Mouse (Mus musculus): ENCODE data around the gene Wdr45b.
"Not testable (repeated sequence)": the region's sequence is repeated elsewhere in the genome, so short reads cannot be mapped to it uniquely, and the experiment has no call there.

Wdr45b gene

GRCm38 (mm10) chr11:121328206-121328605, 26.0 kb downstream of the Wdr45b start:
- DNase-seq (ENCODE audit: low spot score), result no peak

- no peak for DNase-seq (ENCODE audit: low spot score)
These were observed 27.6 kb downstream of the Wdr45b start for GRCm38 (mm10) chr11:121326681-121327080.

GRCm38 (mm10) chr11:121326034-121326433, 28.2 kb downstream of the Wdr45b start:
- DNase-seq (ENCODE audit: low spot score), result no peak

GRCm38 (mm10) chr11:121307712-121308111, 46.5 kb downstream of the Wdr45b start:
- not testable (repeated sequence) for DNase-seq (ENCODE audit: low spot score)

GRCm38 (mm10) chr11:121306608-121307007, 47.6 kb downstream of the Wdr45b start:
- DNase-seq (ENCODE audit: low spot score), result no peak

DNA sequence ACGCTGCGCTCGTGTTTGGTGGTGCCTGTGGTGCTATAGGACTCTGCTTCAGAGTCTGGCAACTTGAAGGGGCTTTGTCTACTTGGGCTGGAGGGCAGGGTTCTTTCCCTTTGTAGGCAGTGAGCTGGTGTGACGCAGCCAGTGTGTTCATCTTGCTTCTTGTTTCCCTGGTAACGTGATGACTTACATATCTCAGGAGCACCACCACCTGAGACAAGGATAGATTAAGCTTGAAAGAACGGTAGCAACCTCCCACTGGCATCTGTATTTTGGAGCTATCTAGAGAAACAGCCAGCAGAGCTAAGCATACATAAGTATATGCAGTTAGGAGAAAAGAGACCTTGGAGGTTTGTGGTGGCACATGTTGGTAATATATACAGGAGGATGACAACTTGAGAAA, 48.9 kb downstream of the Wdr45b start:
- DNase-seq (ENCODE audit: low spot score), result peak; percentile 68

DNA sequence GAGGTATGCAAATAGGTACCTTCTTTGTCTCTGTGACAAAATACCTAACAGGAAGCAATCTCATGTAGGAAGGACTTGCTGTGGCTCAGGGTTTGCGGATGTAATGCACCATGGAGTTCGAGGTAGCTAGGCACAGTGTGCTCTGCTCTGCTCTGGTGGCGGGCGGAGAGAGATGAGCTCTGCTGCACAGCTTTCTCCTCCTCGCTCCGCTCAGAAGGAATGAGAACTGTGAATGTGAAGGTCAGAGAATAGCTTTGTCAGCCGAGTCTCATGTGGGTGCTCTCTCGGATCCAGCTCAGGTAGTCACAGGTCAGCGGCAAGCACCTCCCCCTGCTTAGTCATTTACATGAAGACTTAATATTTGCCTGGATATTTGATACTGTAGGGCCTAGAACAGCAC, 54.0 kb downstream of the Wdr45b start:
- DNase-seq (ENCODE audit: low spot score), result no peak

DNA sequence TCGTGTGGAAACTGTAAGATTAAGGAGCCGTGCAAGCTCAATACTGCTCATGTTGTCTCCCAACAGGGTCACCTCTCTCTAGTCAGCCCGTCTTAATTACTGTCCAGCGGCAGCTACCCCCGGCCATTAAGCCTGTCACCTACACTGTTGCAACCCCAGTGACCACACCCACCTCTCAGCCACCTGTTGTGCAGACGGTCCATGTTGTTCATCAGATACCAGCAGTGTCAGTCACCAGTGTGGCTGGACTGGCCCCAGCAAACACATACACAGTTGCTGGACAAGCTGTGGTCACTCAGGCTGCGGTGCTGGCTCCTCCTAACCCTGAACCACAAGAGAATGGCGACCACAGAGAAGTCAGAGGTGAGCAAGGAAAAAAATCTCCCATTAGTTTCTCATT, 55.8 kb downstream of the Wdr45b start:
- DNase-seq (ENCODE audit: low spot score), result no peak

GRCm38 (mm10) chr11:121294771-121295170, 59.5 kb downstream of the Wdr45b start:
- DNase-seq (ENCODE audit: low spot score), result no peak

DNA sequence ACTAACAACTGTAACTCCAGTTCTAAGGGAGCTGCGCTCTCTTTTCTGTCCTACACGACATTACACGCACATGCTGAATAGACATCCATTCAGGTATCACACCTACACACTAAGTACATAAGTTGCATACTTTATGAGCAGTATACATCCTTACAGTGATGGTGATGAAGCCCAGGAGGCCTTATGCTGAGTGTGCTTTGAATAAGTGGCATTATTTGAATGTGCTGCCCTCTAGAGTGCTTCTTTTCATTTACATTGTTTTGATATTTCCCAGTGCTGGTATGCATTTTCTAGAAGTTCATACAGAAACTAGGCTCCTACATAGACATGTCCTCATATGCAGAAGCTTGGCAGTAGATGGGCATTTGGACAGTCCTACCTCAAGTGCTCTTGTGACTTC, 64.4 kb downstream of the Wdr45b start:
- no peak for DNase-seq (ENCODE audit: low spot score)

GRCm38 (mm10) chr11:121282911-121283310, 71.3 kb downstream of the Wdr45b start:
- DNase-seq (ENCODE audit: low spot score), result no peak

- no peak for DNase-seq (ENCODE audit: low spot score)
These were observed 76.2 kb downstream of the Wdr45b start for GRCm38 (mm10) chr11:121278011-121278410.

- DNase-seq (ENCODE audit: low spot score), result no peak
These were observed 76.7 kb downstream of the Wdr45b start for GRCm38 (mm10) chr11:121277516-121277915.

Data from left cerebral cortex, adult 11 months (tissue).